Mouse (Mus musculus): ENCODE results near the gene Rbl1. TPM values are rescaled to one million over a fixed set of nuclear protein-coding genes. Genes with fewer than 3 reads are reported as not detected.

Gene Rbl1
- total and polyA plus RNA-seq, 3 experiments, result 14.9 to 27.4 (median 21.9) TPM

- Histone ChIP-seq H3K9me3 (replicated peaks; ENCODE audit: low read length) (no peaks in the 10 kb centered on the region), H3K79me2 (replicated peaks; ENCODE audit: control insufficient read depth, extremely low read depth, insufficient read depth, poor library complexity, severe bottlenecking) (peaks cover 29% of the 10 kb centered on the region), H3K4me3 (replicated peaks in 1 of 3; ENCODE audit: low read depth in 2 of 3, low read length in 2 of 3, poor library complexity in 1 of 3) (peak overlapping the region in 1 of 3 experiments; percentile 13), H3K36me3 (replicated peaks in 1 of 2; ENCODE audit: control insufficient read depth in 1 of 2, insufficient read depth in 1 of 2, low read length in 1 of 2) (no peaks in the 10 kb centered on the region), H3K27me3 (replicated peaks) (no peaks in the 10 kb centered on the region), H3K9ac (ENCODE audit: insufficient read depth, low read depth) (peak overlapping the region; percentile 31), H3K4me1 (ENCODE audit: control insufficient read depth in 1 of 2, insufficient read depth in 2 of 2) (peaks cover 3 to 43% of the 10 kb centered on the region in 2 experiments; a peak in 3 of 4 replicates), H3K4me2 (ENCODE audit: insufficient read depth, low read depth, poor library complexity, severe bottlenecking) (peak overlapping the region; percentile 64), H3K27ac (ENCODE audit: insufficient read depth, low read depth) (peak overlapping the region; percentile 75)
- in situ Hi-C loops (cut with MboI; ENCODE audit: low pct_ligation_motif_present, low pct_unique_long_range_greater_than_20kb, low sequenced_read_pairs) (loop anchor here (10.0 to 25.0 kb wide), 2 partner anchors 52 to 429 kb away; partner anchors contain the start of genes Blcap and Nnat), dilution Hi-C loops (cut with MboI; ENCODE audit: extremely low pct_ligation_motif_present, extremely low pct_unique_long_range_greater_than_20kb, low sequenced_read_pairs) (no loop called here)
- 0 out of 2 replicates have a peak, but pooled peaks have one; percentile 38 for TF ChIP-seq SIN3A (IDR thresholded peaks at IDR 0.05; ENCODE audit: low read length)
- TF ChIP-seq TBP (conservative IDR thresholded peaks at IDR 0.05; ENCODE audit: low read depth, low read length), result no peak
- peak; percentile 23 for TF ChIP-seq ZNF384 (IDR thresholded peaks at IDR 0.05; ENCODE audit: low read depth, low read length)
- no peak for DNase-seq (ENCODE audit: extremely low read depth)
Observed at GRCm38 (mm10) chr2:157132686-157133540, 71.4 kb downstream of the Rbl1 start.

GRCm38 (mm10) chr2:157132086-157132485, 72.2 kb downstream of the Rbl1 start:
- TF ChIP-seq KAT2A (IDR thresholded peaks at IDR 0.05; ENCODE audit: insufficient replicate concordance, low read length) (no peak), JUND (conservative IDR thresholded peaks at IDR 0.05; ENCODE audit: low read depth, low read length) (no peak), POLR2AphosphoS2 (IDR thresholded peaks at IDR 0.05; ENCODE audit: low read depth, low read length) (no peak), PAX5 (IDR thresholded peaks at IDR 0.05; ENCODE audit: low read length) (no peak), ZMIZ1 (IDR thresholded peaks at IDR 0.05; ENCODE audit: low read depth, low read length) (no peak), UBTF (IDR thresholded peaks at IDR 0.05; ENCODE audit: low read depth, low read length) (no peak), CHD2 (IDR thresholded peaks at IDR 0.05; ENCODE audit: low read length) (no peak), MYC (IDR thresholded peaks at IDR 0.05; ENCODE audit: low read depth, low read length) (no peak), TBP (conservative IDR thresholded peaks at IDR 0.05; ENCODE audit: low read depth, low read length) (no peak)
- peaks cover 3 to 43% of the 10 kb centered on the region in 2 experiments; a peak in 3 of 4 replicates for H3K4me1 ChIP-seq (ENCODE audit: control insufficient read depth in 1 of 2, insufficient read depth in 2 of 2)

More at GRCm38 (mm10) chr2:157132086-157132485, 72.2 kb downstream of the Rbl1 start:
- no peaks in the 10 kb centered on the region for H3K9me3 ChIP-seq (replicated peaks; ENCODE audit: low read length)
- peak overlapping the region; percentile 90 for H3K4me2 ChIP-seq (ENCODE audit: insufficient read depth, low read depth, poor library complexity, severe bottlenecking)
- peak overlapping the region; percentile 2; the same call in 1 of the 2 replicates for H3K27ac ChIP-seq (ENCODE audit: insufficient read depth, low read depth)
- no peaks in the 10 kb centered on the region for H3K27me3 ChIP-seq (replicated peaks)
- no peak for DNase-seq (ENCODE audit: extremely low read depth)
- dilution Hi-C loops (cut with MboI; ENCODE audit: extremely low pct_ligation_motif_present, extremely low pct_unique_long_range_greater_than_20kb, low sequenced_read_pairs) (no loop called here), in situ Hi-C loops (cut with MboI; ENCODE audit: low pct_ligation_motif_present, low pct_unique_long_range_greater_than_20kb, low sequenced_read_pairs) (loop anchor here (10.0 to 25.0 kb wide), 2 partner anchors 53 to 430 kb away; partner anchors contain the start of genes Blcap and Nnat)
- H3K36me3 ChIP-seq (replicated peaks in 1 of 2; ENCODE audit: control insufficient read depth in 1 of 2, insufficient read depth in 1 of 2, low read length in 1 of 2), result peaks cover 2 to 5% of the 10 kb centered on the region in 2 experiments
- peak overlapping the region; percentile 40 for H3K9ac ChIP-seq (ENCODE audit: insufficient read depth, low read depth)
- no peak overlapping the region for H3K4me3 ChIP-seq (replicated peaks in 1 of 3; ENCODE audit: low read depth in 2 of 3, low read length in 2 of 3, poor library complexity in 1 of 3)
- peaks cover 29% of the 10 kb centered on the region for H3K79me2 ChIP-seq (replicated peaks; ENCODE audit: control insufficient read depth, extremely low read depth, insufficient read depth, poor library complexity, severe bottlenecking)

Measured in CH12.LX (cell line).